Mouse (Mus musculus) kidney, postnatal 25 days (tissue): ENCODE measurements around the gene Cyp24a1.

ENCODE experiments used
- DNase-seq, 2 experiments: peaks; one replicate each; pipeline ENCODE4 v3.0.0; 2021; ENCODE audit warnings: mixed read lengths in 2 of 2

The Cyp24a1 gene

DNA sequence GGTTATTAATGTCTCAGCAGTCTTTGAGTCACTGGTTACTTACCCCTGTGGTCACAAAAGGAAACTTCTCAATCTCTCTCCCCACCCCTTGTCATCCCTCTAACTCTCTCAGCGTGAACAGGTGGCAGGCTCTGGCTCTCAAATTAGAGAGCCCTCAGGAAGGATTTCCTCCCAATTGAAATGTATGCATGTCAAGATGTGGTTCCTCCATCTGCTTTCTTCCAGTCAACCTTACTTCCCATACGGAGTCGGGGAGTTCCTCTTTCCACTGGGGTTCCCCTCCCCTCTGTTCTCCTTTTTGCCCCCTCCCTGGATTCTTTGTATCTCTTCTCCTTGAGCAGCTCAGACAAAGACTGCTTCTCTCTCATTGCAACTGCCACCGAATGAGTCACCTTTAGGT lies 60.7 kb downstream of the Cyp24a1 start:
- DNase-seq = no peak
